Mouse (Mus musculus) embryonic facial prominence, embryonic 11.5 days (tissue): ENCODE measurements around the gene 2610001J05Rik. TPM values are rescaled to one million over a fixed set of nuclear protein-coding genes. Genes with fewer than 3 reads are reported as not detected.

ENCODE experiments used
- polyA plus RNA-seq: library from polyadenylated mRNA; unstranded; fragments of >200 nt; fragmentation: Nextera tagmentation; extraction: Ambion mirVana; gene quantifications from 2 replicates; pipeline ENCODE4 v1.2.1, GENCODE M21; 2014

2610001J05Rik gene
- polyA plus RNA-seq, 1 experiment from 2014 or later = 82.2 TPM

Other genes starting within 250 kb of the 2610001J05Rik start
- 23.7 and 25.8 TPM in 2 replicates for gene Bmt2, start 193.6 kb downstream of the 2610001J05Rik start, polyA plus RNA-seq
- 11.9 and 14.0 TPM in 2 replicates for gene Gpr85, start 31.6 kb downstream of the 2610001J05Rik start, polyA plus RNA-seq